Mouse (Mus musculus) lung, adult 2 months (tissue): Measurements from ENCODE around the gene Angel1.

Experiments used
- CTCF ChIP-seq: fragments of 200-500 bp; IDR thresholded peaks from 2 replicates; pipeline ENCODE4 v1.5.1; 2011; ENCODE audit warnings: mild to moderate bottlenecking, low read length, control low read depth; ENCODE audit not compliant: insufficient read depth
- POLR2A ChIP-seq: fragments of 200-500 bp; IDR thresholded peaks from 2 replicates; pipeline ENCODE4 v1.6.1; 2011; ENCODE audit warnings: low read depth, mild to moderate bottlenecking, control low read depth, low read length, borderline replicate concordance; ENCODE audit errors: extremely low read depth

- no peak for TF ChIP-seq CTCF
- no peak for TF ChIP-seq POLR2A
These were observed 46.2 kb downstream of the Angel1 start for GRCm38 (mm10) chr12:86679991-86680491.
